Mouse (Mus musculus): ENCODE measurements at regions not wholly inside any gene's neighbourhood (a gene's known extent, or its start where the extent isn't known, plus 50 kb on each side); places are given as distances from the start of the nearest gene placed in this dataset.

- no peak for DNase-seq (ENCODE audit: low spot score)
These were observed 640.3 kb upstream of the Vstm2b start for GRCm38 (mm10) chr7:40257733-40258376.

DNA sequence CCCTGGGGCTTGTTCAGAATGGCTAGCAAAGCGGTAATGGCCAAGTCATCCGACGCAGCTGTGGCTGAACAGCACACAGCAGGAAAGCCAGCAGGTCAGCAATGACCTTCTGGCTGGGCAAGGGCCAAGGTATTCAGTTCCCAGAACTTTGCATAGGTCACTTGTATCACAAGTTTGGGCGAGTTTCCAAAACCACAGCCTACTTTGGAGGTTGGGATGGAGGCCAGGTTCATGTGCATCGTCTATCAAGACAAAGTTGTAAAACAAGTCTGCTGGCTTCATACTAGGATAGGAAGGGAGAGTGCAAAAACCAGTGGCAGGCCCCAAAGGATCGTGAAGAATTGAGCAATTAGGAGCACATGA is 639.8 kb upstream of the Vstm2b start:
- peak; percentile 91 for DNase-seq (ENCODE audit: low spot score)

- peak; percentile 58 for DNase-seq (ENCODE audit: low spot score)
These were observed 624.6 kb upstream of the Vstm2b start for GRCm38 (mm10) chr7:40273459-40274072.

GRCm38 (mm10) chr7:40275078-40275477 is 623.0 kb upstream of the Vstm2b start:
- no peak for DNase-seq (ENCODE audit: low spot score)

GRCm38 (mm10) chr7:40275658-40276057 is 622.5 kb upstream of the Vstm2b start:
- no peak for DNase-seq (ENCODE audit: low spot score)

- no peak for DNase-seq (ENCODE audit: low spot score)
These were observed 622.0 kb upstream of the Vstm2b start for GRCm38 (mm10) chr7:40276116-40276515.

GRCm38 (mm10) chr7:40290166-40290565 is 608.0 kb upstream of the Vstm2b start:
- peak; percentile 13 for DNase-seq (ENCODE audit: low spot score)

DNA sequence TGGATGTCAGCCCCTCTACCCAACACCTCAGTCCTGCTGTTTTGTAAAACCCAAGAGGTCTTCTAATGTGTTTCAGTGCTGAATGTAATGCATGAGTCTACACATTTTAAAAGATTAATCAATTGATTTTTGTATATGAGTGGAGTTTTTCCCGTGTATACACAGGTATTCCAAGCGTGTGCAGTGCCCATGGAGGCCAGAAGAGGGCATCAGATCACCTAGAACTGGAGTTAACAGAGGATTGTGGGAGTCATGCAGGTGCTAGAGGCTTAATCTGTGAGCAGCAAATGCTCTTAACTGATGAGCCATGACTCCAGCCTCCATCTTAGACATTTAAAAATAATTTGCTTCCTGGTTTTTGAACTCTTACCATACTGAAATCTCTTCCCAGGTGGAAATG is 587.6 kb upstream of the Vstm2b start:
- DNase-seq (ENCODE audit: low spot score): no peak

DNA sequence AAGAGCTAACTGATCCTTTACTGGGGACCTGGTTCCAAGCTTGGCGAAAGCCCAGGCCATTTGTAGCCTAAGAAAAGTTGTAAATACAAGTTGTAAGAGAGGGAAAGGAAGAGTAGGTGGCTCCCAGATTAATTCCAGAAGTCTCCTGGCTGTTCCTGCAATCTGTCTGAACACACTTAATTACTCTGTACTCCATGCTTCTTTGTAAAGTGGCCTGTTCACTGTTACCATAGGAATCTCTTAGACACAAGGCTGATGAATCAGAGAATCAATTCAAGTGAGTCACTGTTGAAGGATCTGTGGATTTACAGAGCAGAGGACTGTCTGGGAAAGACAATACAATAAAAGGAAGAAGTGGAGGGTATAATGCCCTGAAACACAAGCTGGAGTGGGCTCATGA is 577.0 kb upstream of the Vstm2b start:
- no peak for DNase-seq (ENCODE audit: low spot score)

- peak; percentile 30 for DNase-seq (ENCODE audit: low spot score)
These were observed 572.9 kb upstream of the Vstm2b start for GRCm38 (mm10) chr7:40325188-40325705.

DNA sequence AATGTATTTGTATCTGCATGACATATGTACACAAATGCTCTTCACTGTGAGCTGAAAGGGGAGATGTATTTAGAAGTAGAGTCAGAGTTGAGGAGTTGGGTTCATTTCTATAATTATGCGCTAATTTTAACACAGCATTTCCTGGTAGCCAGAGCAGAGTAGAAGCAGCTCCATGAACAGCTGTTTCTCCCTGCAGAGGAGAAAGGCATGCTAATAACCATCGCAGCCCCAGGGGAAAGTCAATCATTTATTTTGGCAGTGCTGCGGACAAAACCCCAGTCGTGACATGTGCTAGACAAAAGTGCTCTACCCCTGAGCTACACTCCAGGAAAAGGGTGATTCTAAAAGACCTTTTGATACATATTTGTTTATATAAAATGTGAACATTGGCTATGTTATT is 565.7 kb upstream of the Vstm2b start:
- no peak for DNase-seq (ENCODE audit: low spot score)

GRCm38 (mm10) chr7:40352306-40352705 is 545.8 kb upstream of the Vstm2b start:
- DNase-seq (ENCODE audit: low spot score): no peak

DNA sequence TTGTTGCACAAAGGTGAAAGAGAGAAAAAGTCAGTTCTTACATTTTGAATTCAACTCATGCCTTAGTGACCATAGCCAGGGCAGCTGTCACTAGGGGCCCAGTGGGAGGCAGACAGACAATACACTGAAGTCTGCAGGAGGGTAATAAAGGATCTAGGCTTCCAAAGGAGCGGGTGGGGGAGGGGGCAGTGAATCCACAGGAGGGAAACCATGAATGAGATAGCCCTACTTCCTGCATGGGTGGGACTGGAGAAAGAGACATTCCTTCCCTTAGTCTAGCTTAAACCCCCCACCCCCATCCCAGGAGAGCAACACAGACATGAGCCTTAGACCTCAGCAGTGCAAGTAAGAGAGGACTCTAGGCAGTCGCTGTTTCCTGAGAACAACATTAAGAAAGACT is 535.4 kb upstream of the Vstm2b start:
- no peak for DNase-seq (ENCODE audit: low spot score)

GRCm38 (mm10) chr7:40372713-40373112 is 525.4 kb upstream of the Vstm2b start:
- no peak for DNase-seq (ENCODE audit: low spot score)

DNA sequence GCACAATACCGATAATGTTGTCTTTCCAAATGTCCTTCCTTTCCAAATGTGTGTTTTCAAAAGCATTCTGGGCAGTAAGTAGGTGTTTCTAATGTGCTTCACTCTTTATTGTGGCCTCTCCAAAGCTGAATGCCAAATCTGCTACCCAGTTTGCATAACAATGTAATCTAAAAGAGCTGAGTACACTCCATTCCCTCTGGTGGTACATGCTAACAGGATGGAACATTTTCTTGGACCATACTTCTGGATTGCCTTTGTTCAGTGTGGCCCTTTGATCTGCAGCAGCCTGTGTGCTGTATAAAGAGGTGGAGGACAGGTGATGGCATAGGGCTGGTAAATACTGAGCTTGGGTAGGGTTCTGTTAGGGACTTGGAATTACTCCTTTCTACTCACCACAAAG is 520.3 kb upstream of the Vstm2b start:
- DNase-seq (ENCODE audit: low spot score): no peak

DNA sequence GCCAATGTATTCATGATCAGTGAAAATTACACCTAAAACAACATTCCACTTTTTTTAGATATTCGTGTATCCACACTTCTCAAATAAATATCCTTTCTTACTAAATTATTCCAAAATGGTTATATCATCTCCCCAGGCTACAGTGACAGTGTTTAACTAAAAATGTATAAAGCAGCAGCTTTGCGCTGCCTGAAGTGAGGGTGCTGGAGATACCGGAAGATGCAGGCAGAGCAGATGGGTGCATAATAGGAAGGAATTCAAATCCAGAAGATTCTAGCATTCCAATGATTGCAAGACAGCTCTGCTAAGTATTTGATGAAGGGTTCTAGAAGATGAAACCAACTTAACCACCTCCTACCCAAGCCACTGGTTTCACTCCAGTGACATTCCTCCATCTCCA is 516.9 kb upstream of the Vstm2b start:
- no peak for DNase-seq (ENCODE audit: low spot score)

GRCm38 (mm10) chr7:40388152-40388551 is 510.0 kb upstream of the Vstm2b start:
- DNase-seq (ENCODE audit: low spot score): no peak

- DNase-seq (ENCODE audit: low spot score): peak; percentile 3
These were observed 508.3 kb upstream of the Vstm2b start for GRCm38 (mm10) chr7:40389795-40390194.

DNA sequence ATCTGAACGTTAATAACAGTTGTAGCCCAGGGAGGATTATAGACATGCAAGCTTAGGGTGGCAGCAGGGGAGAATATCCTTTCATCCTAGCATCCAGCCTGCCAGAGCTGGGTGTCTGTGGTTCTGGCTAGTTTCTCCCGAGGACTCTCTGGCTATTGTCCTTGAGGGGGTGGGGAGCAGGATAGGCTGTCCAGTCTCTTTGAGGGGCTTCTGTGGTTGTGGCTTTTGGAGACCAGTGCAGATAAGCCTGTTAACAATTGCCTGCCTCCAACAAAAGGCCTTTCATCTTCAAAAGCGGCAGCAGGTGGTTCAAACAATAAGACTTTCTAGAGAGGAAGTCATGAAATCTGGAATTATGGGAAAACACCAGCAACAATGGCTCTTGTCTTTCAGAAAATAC is 507.2 kb upstream of the Vstm2b start:
- no peak for DNase-seq (ENCODE audit: low spot score)

DNA sequence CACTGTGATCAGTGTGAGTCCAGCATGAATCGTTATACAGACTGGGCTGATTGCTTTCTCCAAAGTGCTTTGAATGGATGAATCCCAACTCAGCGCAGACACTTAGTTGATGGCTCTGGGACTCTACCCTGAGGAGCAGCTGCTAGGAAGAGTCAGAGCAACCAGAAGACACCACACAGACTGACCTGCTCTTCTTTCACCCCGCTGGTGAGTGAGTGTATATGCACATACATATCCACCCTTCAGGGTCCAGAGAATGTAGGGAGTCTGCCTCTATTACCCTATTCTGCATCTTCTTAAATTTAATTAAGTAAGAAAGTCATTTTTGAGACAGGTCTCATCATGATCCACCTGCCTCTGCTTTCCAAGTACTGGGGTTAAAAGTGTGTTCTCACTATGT is 506.5 kb upstream of the Vstm2b start:
- DNase-seq (ENCODE audit: low spot score): no peak

DNA sequence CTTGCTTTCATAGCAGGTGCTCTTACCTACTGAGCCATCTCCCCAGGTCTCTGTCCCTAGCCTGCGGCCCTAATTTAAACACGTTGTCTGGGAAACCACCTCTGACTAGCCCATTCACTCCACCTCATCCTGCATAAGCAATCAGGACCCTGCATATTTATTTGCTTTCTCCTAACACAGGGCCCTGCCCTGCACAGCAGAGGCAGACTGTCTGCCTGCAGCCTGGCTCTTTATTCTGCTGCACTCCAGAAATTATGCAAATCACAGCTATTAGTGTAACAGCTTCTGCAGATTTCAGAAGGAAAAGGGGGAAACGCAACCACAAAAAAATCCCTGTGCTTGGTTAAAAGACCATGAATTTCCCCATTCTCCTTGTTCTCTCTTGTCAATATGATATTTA is 505.9 kb upstream of the Vstm2b start:
- no peak for DNase-seq (ENCODE audit: low spot score)

DNA sequence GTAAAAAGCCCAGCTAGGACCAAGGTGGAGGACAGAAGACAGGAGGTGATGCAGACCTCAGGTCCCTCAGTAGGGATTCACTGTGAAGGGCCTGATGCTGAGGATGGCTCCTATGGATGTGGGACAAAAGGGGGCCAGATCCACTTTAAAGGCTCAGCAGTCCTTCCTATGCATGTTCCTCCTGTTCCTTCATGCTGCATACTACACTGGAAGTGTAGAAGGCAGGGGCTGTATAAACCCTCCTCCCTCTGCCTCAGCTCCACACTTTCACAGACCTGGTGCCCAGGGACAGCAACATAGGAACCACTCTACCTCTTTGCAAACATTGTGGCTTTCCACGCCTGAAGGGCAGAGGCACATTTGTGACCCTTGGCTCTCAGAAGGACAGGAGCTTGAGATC is 505.4 kb upstream of the Vstm2b start:
- DNase-seq (ENCODE audit: low spot score): no peak

- no peak for DNase-seq (ENCODE audit: low spot score)
These were observed 499.9 kb upstream of the Vstm2b start for GRCm38 (mm10) chr7:40398266-40398665.

- no peak for DNase-seq (ENCODE audit: low spot score)
These were observed 478.8 kb upstream of the Vstm2b start for GRCm38 (mm10) chr7:40419332-40419731.
